Mouse (Mus musculus) forebrain, postnatal 0 days (tissue): ENCODE measurements around the gene Rnd3. TPM values are rescaled to one million over a fixed set of nuclear protein-coding genes. Genes with fewer than 3 reads are reported as not detected.

ENCODE experiments used
- ATAC-seq: fragments of 200-750 bp; cut with Nextera tagmentation; 2 replicates; pipeline ENCODE4 v1.8.0; 2017; ENCODE audit warnings: mild to moderate bottlenecking, moderate library complexity
- DNase-seq: peaks from one replicate; pipeline ENCODE4 v3.0.0-alpha.2; 2015
- H3K27ac ChIP-seq: fragments of 300-500 bp; sonication (generic); 2 replicates; pipeline ENCODE4 v1.5.1; 2014; ENCODE audit warnings: low read depth, mild to moderate bottlenecking, antibody characterized with exemption, low read length, moderate library complexity, mixed read lengths
- H3K27me3 ChIP-seq: fragments of 300-500 bp; sonication (generic); 2 replicates; pipeline ENCODE4 v1.6.1; 2014; ENCODE audit warnings: mild to moderate bottlenecking, low read length, mixed read lengths; ENCODE audit not compliant: insufficient read depth
- H3K36me3 ChIP-seq: fragments of 300-500 bp; sonication (generic); 2 replicates; pipeline ENCODE4 v1.6.1; 2014; ENCODE audit warnings: mild to moderate bottlenecking, moderate library complexity; ENCODE audit not compliant: insufficient read depth
- H3K4me1 ChIP-seq: fragments of 300-500 bp; sonication (generic); 2 replicates; pipeline ENCODE4 v1.6.1; 2014; ENCODE audit warnings: antibody characterized with exemption; ENCODE audit not compliant: insufficient read depth
- H3K4me2 ChIP-seq: fragments of 300-500 bp; sonication (generic); 2 replicates; pipeline ENCODE4 v1.6.1; 2014; ENCODE audit warnings: low read depth, mild to moderate bottlenecking, moderate library complexity
- H3K4me3 ChIP-seq: fragments of 300-500 bp; sonication (generic); 2 replicates; pipeline ENCODE4 v1.5.1; 2014; ENCODE audit warnings: low read depth, low read length, mixed read lengths
- H3K9ac ChIP-seq: fragments of 300-500 bp; sonication (generic); 2 replicates; pipeline ENCODE4 v1.6.1; 2014; ENCODE audit warnings: mild to moderate bottlenecking
- H3K9me3 ChIP-seq: fragments of 300-500 bp; sonication (generic); 2 replicates; pipeline ENCODE4 v1.6.1; 2016; ENCODE audit warnings: low read length
- CTCF ChIP-seq: sonication (generic); IDR thresholded peaks from 2 replicates; pipeline ENCODE4 v1.5.1; 2016; ENCODE audit warnings: antibody characterized with exemption, control low read depth, low read depth
- WGBS: fragments of 180-500 bp; shearing (Covaris S2); extraction: QIAGEN DNeasy Blood & Tissue Kit; methylation state at CpG from one replicate; pipeline ENCODE4 v1.1.7; 2014; 5-methylcytosine and 5-hydroxymethylcytosine counted together
- polyA plus RNA-seq: library from polyadenylated mRNA; unstranded; fragments of >200 nt; fragmentation: Nextera tagmentation; extraction: Ambion mirVana; gene quantifications from 2 replicates; pipeline ENCODE4 v1.2.1, GENCODE M21; 2015
- total RNA-seq: library from RNA; depleted of rRNA; stranded (reverse); fragments of >200 nt; gene quantifications from 2 replicates; pipeline ENCODE4 v1.2.3, GENCODE M21; 2014

Rnd3 gene
- total and polyA plus RNA-seq, 2 experiments from 2014 or later, result 72.7 to 103 TPM

- Histone ChIP-seq H3K9ac (no peak overlapping the region), H3K36me3 (no peaks in the 10 kb centered on the region), H3K4me2 (peak overlapping the region; percentile 78), H3K4me1 (peaks cover 20% of the 10 kb centered on the region; the same call in 1 of the 2 replicates), H3K27me3 (no peaks in the 10 kb centered on the region), H3K27ac (no peak overlapping the region), H3K4me3 (peak overlapping the region; percentile 60), H3K9me3 (no peaks in the 10 kb centered on the region)
- peak; percentile 42 for DNase-seq
- WGBS, result 30% methylated on average over 6 of the region's 6 CpGs
- 0 out of 2 replicates have a peak, but pooled peaks have one; percentile 9 for TF ChIP-seq CTCF
- no peak for ATAC-seq
Measured at GRCm38 (mm10) chr2:51144380-51145120, 4.4 kb downstream of the Rnd3 start.

- H3K9me3 ChIP-seq, result no peaks in the 10 kb centered on the region
- no peaks in the 10 kb centered on the region for H3K27me3 ChIP-seq
- no peaks in the 10 kb centered on the region for H3K36me3 ChIP-seq
- H3K4me3 ChIP-seq, result no peak overlapping the region
- ATAC-seq (no peak), DNase-seq (no peak)
- H3K4me2 ChIP-seq, result peak overlapping the region; percentile 6; the same call in 1 of the 2 replicates
- 37% methylated on average over 1 of the region's 1 CpGs for WGBS
- peaks cover 25% of the 10 kb centered on the region; the same call in 1 of the 2 replicates for H3K4me1 ChIP-seq
- no peak overlapping the region for H3K9ac ChIP-seq
- TF ChIP-seq CTCF, result no peak
- H3K27ac ChIP-seq, result no peak overlapping the region
Measured at GRCm38 (mm10) chr2:51142422-51142821, 6.5 kb downstream of the Rnd3 start.

DNA sequence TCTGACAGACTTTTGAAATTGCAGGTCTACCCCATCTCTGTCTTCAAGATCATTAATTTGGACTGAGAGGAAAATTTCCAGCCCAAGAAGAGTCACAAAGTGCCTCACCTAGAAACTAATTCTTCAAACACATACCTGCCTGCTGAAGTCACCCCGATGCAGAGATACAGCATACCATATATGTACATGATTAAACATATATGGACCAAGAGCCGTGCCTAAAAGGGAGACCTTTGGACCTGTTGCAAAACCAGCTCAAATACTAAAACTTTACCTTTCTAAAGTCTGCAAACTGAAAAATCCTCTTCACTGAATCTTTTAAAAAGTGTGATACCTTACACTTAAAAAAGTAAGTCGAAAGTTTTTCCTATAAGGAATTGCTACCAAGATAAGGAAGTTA lies 7.6 kb downstream of the Rnd3 start:
- no peak for ATAC-seq
- Histone ChIP-seq H3K36me3 (peaks cover 10% of the 10 kb centered on the region; the same call in 1 of the 2 replicates), H3K4me3 (no peak overlapping the region), H3K27me3 (no peaks in the 10 kb centered on the region), H3K9ac (no peak overlapping the region), H3K9me3 (no peaks in the 10 kb centered on the region), H3K4me2 (peak overlapping the region; percentile 35), H3K27ac (no peak overlapping the region), H3K4me1 (peaks cover 25% of the 10 kb centered on the region; the same call in 1 of the 2 replicates)
- no peak for DNase-seq
- WGBS, result 53% methylated on average over 3 of the region's 3 CpGs
- no peak for TF ChIP-seq CTCF

DNA sequence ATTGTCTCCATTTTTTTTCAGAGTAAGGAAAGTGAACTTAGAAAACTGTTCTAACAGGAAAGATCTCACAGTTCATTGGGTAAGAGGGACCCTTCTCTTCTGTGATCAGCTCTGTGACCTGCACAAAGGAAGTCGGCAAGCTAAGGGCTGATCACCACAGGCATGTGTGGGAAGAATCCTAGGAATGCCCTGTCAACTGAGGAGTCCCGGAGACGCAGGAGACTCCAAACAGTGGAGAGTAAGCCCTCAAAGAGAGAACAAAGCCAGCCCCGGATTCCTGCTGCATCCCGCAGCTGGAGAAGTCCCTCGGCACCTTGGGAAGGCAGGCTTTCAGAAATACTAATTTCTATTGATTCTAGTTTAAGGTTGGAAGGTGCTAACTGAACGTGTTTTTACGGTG lies 8.4 kb downstream of the Rnd3 start:
- no peak for DNase-seq
- H3K36me3 ChIP-seq, result peaks cover 16% of the 10 kb centered on the region
- ATAC-seq, result 0 out of 2 replicates have a peak, but pooled peaks have one; percentile 34
- peak overlapping the region; percentile 35 for H3K4me2 ChIP-seq
- H3K27me3 ChIP-seq, result no peaks in the 10 kb centered on the region
- no peaks in the 10 kb centered on the region for H3K9me3 ChIP-seq
- H3K4me1 ChIP-seq, result peaks cover 25% of the 10 kb centered on the region; the same call in 1 of the 2 replicates
- WGBS, result 2% methylated on average over 8 of the region's 8 CpGs
- peak overlapping the region; percentile 10 for H3K4me3 ChIP-seq
- H3K9ac ChIP-seq, result peak overlapping the region; percentile 1; the same call in 1 of the 2 replicates
- TF ChIP-seq CTCF, result no peak
- H3K27ac ChIP-seq, result no peak overlapping the region

GRCm38 (mm10) chr2:51139912-51140446 lies 8.9 kb downstream of the Rnd3 start:
- Histone ChIP-seq H3K9me3 (no peaks in the 10 kb centered on the region), H3K4me1 (peaks cover 25% of the 10 kb centered on the region; the same call in 1 of the 2 replicates), H3K36me3 (peaks cover 18% of the 10 kb centered on the region), H3K27me3 (no peaks in the 10 kb centered on the region), H3K9ac (no peak overlapping the region), H3K4me3 (no peak overlapping the region), H3K27ac (no peak overlapping the region), H3K4me2 (peak overlapping the region; percentile 35)
- DNase-seq, result peak; percentile 18
- WGBS, result 9% methylated on average over 6 of the region's 6 CpGs
- TF ChIP-seq CTCF, result no peak
- peak; percentile 10; the same call in 1 of the 2 replicates for ATAC-seq

DNA sequence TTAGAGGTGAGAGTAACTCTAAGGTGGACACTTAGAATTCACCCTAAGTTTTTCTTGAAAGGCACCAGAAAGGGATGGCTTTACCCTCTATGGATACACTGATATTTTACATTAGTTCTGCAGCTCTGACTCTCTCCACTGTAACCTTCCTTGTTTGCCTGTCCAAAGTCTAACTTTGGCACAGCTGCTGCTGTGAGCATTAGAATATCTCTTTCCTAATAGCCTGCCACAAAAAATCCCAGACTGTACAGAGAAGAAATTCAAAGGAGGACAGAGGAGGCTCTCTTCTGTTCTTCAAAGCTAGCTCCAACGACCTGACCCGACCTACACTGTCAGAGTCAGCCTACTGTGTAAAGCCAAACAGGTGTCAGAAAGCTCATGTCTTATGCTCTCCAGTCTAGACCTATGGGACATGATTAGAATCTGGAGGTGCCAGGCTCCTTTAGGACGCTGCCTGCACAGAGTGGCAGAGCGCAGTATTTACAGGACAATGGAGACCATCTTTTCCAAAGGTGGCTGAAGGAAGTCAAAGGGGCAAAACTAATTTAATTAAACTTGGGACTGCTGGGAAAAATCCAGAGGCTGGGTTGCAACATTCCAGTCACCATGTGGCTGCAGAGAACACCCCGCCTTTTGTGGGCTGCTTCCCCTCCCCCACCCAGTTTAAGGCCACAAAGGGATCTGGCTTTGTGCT lies 9.5 kb downstream of the Rnd3 start:
- Histone ChIP-seq H3K4me3 (no peak overlapping the region), H3K27me3 (no peaks in the 10 kb centered on the region), H3K36me3 (peaks cover 24% of the 10 kb centered on the region), H3K9ac (no peak overlapping the region), H3K9me3 (no peaks in the 10 kb centered on the region), H3K27ac (no peak overlapping the region), H3K4me1 (peaks cover 25% of the 10 kb centered on the region; the same call in 1 of the 2 replicates), H3K4me2 (no peak overlapping the region)
- TF ChIP-seq CTCF, result no peak
- WGBS, result 14% methylated on average over 5 of the region's 5 CpGs
- peak; percentile 36 for DNase-seq
- ATAC-seq, result peak; percentile 36; the same call in 1 of the 2 replicates
